Mouse (Mus musculus): ENCODE measurements at regions not wholly inside any gene's neighbourhood (a gene's known extent, or its start where the extent isn't known, plus 50 kb on each side); places are given as distances from the start of the nearest gene placed in this dataset.
A peak's percentile ranks its signal among the peaks of the same experiment; 100 is the strongest.
"Not testable (repeated sequence)": the region's sequence is repeated elsewhere in the genome, so short reads cannot be mapped to it uniquely, and the experiment has no call there.

DNA sequence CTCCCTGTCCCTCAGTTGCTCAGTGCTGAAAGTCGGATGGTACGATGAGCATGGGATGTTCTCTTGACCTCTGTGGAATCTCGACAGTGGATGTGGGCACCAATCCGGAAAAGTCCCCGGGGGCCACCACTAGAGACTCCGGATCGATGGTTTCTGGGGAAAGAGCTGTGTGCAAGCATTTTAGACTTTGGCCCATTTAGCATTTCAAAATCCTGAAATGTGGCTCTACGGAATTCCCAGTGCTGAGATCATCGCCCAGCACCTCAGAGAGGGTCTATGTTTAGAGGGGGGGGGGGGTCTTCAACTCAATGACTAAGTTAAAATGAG is 68.6 kb downstream of the Tomm20 start:
- ATAC-seq (replicated peaks in 1 of 2; ENCODE audit: insufficient read depth in 1 of 2, low FRiP score in 2 of 2, low TSS enrichment in 1 of 2, low read depth in 1 of 2, poor library complexity in 2 of 2, severe bottlenecking in 2 of 2) = no peak

DNA sequence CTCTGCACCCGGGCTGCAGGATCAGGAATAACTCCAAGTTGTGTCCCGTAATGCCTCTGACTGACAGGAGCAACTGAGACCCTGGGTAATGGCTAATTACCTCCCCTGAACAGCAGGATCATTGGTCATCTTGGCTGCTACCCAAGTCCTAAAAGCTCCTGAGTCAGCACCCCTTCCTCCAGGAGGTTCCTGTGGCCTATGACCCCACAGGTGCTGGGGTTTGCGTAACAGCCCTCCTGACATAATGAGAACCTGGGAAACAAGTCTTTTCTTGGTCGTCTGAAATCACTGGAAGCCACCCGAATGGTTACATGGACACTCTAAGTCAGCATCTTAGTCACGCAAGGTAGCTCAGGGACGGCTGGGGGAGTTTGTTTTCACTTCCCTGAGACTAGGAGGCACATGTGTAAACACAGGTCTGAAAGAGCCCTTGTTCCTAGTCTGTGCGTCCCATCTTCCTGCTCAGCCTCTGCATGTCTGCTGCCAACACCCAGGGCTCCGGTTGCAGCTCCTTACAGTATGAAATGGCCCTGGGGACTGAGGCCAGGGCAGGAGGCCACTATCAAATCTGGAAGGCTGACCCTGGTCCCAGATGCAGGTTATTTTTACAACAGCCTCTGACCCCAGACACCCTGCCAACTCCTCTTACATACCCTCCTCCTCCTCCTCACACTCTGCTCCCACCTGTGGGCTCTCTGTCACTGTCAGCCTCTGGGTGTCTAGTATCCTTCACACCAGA is 69.2 kb downstream of the Tomm20 start:
- ATAC-seq (replicated peaks in 1 of 2; ENCODE audit: insufficient read depth in 1 of 2, low FRiP score in 2 of 2, low TSS enrichment in 1 of 2, low read depth in 1 of 2, poor library complexity in 2 of 2, severe bottlenecking in 2 of 2) = no peak; a peak in 1 of 4 replicates

DNA sequence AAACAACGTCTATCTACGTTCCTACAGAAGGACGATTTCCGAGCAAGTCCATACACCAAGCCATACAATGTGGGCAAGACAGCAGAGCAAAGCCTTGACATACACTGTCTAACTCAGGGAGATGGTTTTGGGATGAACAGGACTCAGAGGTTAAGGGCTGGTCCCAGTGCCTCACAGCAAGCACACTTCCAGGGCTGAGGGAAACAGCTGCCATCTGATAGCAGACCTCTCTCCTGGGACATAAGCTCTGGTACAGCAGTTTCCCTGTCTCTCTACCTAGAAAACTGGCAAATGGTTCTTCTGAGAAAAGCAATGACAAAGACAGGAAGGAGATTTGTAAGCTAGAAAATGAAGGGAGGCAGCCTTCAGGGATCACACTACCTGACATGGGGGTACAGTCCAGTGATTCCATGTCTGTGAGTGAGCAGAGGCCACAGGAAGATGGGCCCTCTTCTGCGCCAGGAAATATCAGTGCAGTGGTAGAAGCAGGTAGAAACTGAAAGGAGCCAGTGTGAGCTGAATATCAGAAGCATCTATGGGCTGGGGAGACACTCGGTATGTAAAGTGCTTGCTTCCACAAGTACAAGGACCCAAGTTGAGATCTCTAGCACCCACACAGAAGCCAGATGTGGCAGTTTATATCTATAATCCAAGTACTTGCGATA is 70.0 kb downstream of the Tomm20 start:
- no peak for ATAC-seq (replicated peaks in 1 of 2; ENCODE audit: insufficient read depth in 1 of 2, low FRiP score in 2 of 2, low TSS enrichment in 1 of 2, low read depth in 1 of 2, poor library complexity in 2 of 2, severe bottlenecking in 2 of 2)

DNA sequence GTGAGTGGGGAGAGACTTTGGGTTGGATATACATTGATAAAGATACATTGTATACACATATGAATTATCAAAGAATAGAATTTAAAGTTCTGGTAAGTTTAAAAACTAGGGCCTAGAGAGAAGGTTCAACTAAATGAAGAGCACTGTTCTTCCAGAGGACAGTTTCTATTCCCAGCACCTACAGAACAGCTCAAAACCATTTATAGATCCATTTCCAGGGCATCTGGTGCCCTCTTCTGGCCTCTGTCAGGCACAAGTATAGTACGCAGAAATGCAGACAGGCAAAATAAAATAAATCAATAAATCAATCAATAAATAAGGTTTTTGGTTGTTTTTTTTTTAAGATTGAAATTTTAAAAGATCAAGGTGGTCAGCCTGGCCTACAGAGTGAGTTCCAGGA is 70.8 kb downstream of the Tomm20 start:
- ATAC-seq (replicated peaks in 1 of 2; ENCODE audit: insufficient read depth in 1 of 2, low FRiP score in 2 of 2, low TSS enrichment in 1 of 2, low read depth in 1 of 2, poor library complexity in 2 of 2, severe bottlenecking in 2 of 2) = no peak

DNA sequence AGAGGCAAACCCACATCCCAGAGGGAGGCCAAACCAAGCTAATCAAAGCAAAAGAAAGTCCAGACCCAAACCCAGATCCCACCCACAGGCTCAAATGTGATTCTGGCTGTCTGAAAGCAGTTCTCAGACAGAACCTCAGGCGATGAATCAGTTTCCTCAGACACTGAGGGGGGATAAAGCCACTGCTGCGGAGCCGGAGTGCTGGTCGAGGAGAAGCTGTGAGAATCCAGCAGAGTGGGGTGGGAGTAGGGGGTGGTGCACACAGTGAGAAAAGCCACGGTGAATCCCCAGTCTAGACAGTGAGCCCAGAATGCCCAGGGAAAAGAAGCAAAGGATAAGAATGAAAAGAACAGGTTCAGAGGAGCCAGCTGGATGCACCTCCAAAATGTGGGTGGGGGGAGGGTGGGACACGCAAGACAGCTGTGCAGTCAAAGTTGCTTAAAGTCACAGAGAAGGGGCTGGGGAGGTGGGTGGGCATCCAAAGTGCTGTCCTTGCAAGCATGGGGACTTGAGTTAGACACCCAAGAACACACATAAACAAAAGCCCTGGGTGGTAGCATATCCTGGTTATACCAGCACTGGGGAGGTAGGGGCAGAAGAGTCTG is 71.4 kb downstream of the Tomm20 start:
- ATAC-seq (replicated peaks in 1 of 2; ENCODE audit: insufficient read depth in 1 of 2, low FRiP score in 2 of 2, low TSS enrichment in 1 of 2, low read depth in 1 of 2, poor library complexity in 2 of 2, severe bottlenecking in 2 of 2) = no peak

DNA sequence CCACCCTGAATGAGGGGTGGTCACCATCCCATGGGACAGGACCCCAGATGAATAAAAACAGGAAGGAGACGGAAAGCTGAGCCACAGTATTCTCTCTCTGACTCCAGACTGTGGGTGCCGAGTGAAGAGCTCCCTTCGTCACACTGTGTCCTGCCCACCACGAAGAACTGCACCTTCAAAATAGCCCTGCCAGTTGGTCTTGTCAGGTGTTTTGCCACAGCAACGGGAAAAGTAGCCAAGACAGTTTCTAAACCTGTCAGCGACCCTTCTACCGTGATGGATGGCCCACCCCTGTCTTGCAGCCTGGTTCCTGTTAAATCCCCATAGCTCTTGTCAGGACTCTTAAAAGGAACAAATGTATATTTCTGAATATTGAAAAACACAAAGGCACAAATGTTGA is 72.3 kb downstream of the Tomm20 start:
- no peak for ATAC-seq (replicated peaks in 1 of 2; ENCODE audit: insufficient read depth in 1 of 2, low FRiP score in 2 of 2, low TSS enrichment in 1 of 2, low read depth in 1 of 2, poor library complexity in 2 of 2, severe bottlenecking in 2 of 2)

DNA sequence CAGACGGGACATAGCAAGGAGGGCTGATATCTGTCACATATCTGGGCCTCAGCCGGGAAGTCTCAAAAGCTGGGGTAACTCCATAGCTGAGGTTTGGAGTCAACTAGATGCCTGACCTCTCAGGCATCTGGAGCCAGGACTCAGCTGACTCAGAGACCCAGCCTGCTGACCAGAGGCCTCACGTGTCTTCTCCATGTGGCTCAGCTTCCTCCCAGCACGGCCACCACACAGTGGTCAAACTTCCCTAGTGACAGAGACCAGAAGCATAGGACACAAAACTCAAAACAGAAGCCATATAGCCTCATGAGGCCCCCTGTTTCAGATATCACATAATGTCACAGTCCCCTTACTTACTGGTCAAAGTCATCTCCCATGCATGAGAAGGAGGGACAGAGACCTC is 73.1 kb downstream of the Tomm20 start:
- no peak for ATAC-seq (replicated peaks in 1 of 2; ENCODE audit: insufficient read depth in 1 of 2, low FRiP score in 2 of 2, low TSS enrichment in 1 of 2, low read depth in 1 of 2, poor library complexity in 2 of 2, severe bottlenecking in 2 of 2)

DNA sequence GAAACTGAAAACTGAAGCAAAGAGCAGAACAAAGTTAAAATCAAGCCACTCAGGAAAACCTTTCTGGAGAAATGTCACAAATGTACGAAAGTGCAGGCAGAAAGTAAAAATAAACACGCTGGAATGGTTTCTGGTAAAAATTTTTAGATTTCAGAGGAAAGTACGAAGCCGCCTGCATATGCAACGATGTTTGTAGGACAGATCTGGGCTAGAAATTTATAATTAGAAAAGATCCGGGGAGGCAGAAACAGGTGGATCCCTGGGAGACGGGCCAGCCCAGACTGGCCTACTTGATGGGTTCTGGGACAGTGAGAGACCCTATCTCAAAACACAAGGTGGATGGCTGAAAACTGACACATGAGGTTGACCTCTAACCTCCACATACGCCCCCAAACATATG is 73.5 kb downstream of the Tomm20 start:
- ATAC-seq (replicated peaks in 1 of 2; ENCODE audit: insufficient read depth in 1 of 2, low FRiP score in 2 of 2, low TSS enrichment in 1 of 2, low read depth in 1 of 2, poor library complexity in 2 of 2, severe bottlenecking in 2 of 2) = no peak

DNA sequence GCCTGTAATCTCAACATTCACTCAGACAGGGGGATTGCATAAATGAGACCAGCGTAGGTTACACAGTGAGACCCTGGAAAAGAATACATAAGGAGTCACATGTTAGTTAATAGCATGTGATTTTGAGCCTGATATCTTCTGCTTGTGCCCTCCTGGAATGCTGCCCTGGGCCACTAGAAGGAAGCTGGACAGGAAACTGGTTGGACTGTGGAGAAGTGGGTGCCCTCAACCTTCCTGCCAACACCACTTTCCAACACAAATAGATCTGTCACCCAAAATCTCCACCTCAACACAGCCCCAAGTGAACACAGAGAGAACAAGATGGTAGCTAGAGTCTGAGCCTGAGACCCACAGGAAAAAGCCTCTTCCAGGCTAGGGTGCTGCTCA is 76.2 kb downstream of the Tomm20 start:
- ATAC-seq (replicated peaks in 1 of 2; ENCODE audit: insufficient read depth in 1 of 2, low FRiP score in 2 of 2, low TSS enrichment in 1 of 2, low read depth in 1 of 2, poor library complexity in 2 of 2, severe bottlenecking in 2 of 2) = no peak

DNA sequence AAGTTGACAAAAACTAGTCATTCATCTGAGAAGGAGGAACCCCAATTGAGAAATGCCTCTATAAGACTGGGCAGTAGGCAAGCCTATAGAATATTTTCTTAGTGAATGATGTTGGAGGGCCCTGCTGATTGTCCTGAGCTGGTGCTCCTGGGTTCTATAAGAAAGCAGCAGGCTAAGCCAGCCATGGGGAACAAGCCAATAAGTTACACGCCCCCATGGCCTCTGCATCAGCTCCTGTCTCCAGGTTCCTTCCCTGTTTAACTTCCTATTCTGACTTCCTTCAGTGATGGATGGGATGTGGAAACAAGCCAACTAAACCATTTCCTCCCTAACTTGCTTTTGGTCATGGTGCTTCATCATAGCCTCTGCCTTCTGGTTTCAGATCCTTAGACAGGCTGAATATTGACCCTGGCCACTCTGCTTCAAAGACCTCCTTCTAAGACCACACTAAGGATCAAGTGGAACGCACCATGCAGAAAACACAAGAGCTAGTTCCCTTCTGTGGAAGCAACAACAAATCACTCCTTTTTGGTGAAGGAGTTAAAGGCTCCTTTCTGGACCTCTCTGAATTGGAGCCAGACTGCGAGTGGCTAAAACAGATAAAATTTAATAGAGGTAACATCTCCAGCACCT is 76.7 kb downstream of the Tomm20 start:
- peak in 1 of 2 experiments; percentile 44; a peak in 3 of 4 replicates for ATAC-seq (replicated peaks in 1 of 2; ENCODE audit: insufficient read depth in 1 of 2, low FRiP score in 2 of 2, low TSS enrichment in 1 of 2, low read depth in 1 of 2, poor library complexity in 2 of 2, severe bottlenecking in 2 of 2)

DNA sequence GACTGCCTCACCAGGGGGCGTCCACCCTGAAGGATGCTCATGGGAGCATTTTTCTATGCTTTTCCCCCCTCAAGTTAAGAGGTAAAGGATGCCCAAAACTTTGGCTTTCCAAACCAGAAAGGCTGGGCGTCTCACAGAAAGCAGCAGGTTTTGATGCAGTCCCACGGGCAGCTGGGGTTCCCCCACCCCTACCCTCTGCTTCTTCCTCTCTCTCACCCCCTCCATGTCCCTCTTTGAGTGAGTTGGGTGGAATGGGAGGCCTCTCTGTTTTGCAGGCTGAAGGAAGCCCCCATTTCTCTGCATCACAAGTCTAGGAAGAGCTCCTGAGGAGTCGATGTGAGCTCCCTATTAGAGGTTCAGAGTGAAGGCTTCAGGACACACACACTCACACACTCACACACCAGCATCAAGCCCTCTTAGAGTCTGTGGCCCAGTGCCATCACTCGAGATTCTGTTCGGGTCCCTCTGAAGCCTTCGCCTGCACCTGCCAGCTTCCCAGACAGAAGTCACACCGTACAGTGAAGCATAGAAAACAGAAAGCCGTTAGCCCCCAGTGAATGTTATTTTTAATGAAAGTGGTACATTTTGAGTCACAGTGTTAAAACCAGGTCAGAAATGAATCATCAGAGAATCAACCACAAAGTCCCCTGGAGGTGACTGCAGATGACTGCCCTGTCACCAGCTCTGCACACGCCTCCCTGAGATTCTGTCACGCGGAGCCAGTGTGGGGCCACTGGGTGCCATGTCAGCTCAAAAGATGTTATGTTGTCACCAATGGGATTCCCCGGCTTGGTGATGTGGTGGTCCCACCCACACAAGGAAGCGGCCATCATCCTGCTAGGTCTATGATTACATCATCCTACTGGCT is 78.3 kb downstream of the Tomm20 start:
- peak; percentile 57 to 68 for ATAC-seq (replicated peaks in 1 of 2; ENCODE audit: insufficient read depth in 1 of 2, low FRiP score in 2 of 2, low TSS enrichment in 1 of 2, low read depth in 1 of 2, poor library complexity in 2 of 2, severe bottlenecking in 2 of 2)

DNA sequence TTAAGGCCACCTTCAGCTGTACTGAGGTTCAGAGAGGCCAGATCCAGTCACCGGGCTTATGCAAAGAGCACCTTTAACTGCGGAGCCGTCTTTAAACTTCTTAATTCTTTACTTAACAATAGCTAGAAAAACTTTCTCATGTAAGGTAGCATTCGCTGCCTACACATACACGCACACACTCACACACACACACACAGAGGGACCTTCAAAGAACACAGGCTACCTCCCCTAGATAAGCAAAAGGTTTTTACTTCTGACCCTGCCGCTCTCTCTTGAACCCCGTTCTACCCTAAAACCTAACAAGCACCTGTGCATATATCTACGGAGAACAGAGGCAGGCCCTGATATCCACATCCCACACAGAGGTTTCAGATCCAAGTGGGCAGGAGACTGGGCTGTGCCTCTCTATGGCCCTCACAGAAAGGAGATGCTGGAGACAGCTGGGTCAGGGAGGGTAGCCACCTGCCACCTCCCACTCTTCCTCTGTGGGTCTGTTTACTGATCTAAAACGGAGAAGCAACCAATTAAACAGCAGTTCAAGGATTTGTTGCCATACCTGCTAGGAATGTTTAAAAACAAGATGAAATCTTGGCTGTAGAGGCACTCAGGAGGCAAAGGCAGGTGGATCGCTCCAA is 81.2 kb downstream of the Tomm20 start:
- no peak for ATAC-seq (replicated peaks in 1 of 2; ENCODE audit: insufficient read depth in 1 of 2, low FRiP score in 2 of 2, low TSS enrichment in 1 of 2, low read depth in 1 of 2, poor library complexity in 2 of 2, severe bottlenecking in 2 of 2)

DNA sequence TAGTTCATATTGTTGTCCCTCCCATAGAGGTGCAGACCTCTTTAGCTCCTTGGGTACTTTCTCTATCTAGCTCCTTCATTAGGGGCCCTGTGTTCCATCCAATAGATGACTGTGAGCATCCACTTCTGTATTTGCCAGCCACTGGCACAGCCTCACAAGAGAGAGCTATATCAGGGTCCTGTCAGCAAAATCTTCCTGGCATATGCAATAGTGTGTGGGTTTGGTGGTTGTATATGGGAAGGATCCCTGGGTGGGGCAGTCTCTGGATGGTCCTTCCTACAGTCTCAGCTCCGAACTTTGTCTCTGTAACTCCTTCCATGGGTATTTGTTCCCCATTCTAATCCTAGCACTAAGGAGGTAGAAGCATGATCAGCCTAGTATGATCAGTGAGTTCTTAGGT is 82.0 kb downstream of the Tomm20 start:
- ATAC-seq (replicated peaks in 1 of 2; ENCODE audit: insufficient read depth in 1 of 2, low FRiP score in 2 of 2, low TSS enrichment in 1 of 2, low read depth in 1 of 2, poor library complexity in 2 of 2, severe bottlenecking in 2 of 2) = not testable (repeated sequence)

DNA sequence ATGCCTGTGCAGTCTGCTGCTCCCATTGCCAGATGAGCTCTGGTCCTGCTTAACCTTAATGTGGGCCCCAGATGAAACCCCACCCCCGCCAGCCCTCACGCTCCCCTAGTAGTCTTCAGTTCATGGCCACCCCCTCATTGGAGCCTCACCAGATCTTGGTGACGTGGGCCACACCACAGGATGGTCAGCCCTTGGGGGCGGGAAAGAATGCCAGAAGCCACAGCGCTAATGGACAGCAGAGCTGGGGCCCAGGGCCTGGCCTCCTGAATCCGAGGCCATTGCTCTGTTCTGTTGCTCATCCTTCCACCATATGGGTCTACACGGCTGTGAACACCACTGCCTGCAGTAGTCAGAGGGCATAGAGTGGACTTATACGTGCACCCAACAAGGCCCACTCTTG is 83.9 kb downstream of the Tomm20 start:
- ATAC-seq (replicated peaks in 1 of 2; ENCODE audit: insufficient read depth in 1 of 2, low FRiP score in 2 of 2, low TSS enrichment in 1 of 2, low read depth in 1 of 2, poor library complexity in 2 of 2, severe bottlenecking in 2 of 2) = no peak

DNA sequence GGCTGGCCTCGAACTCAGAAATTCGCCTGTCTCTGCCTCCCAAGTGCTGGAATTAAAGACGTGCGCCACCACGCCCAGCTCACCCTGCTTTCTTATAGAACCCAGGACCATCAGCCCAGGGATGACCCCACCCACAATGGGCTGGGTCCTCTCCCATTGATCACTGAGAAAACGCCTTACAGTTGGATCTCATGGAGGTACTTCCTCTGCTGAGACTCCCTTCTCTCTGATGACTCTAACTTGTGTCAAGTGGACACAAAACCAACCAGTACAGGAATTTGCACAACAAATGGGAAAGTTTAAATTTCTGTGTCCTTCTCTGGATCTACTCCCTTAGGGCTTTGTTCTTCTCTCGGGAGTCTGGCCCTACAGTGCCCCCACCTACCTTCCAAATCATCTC is 85.0 kb downstream of the Tomm20 start:
- no peak for ATAC-seq (replicated peaks in 1 of 2; ENCODE audit: insufficient read depth in 1 of 2, low FRiP score in 2 of 2, low TSS enrichment in 1 of 2, low read depth in 1 of 2, poor library complexity in 2 of 2, severe bottlenecking in 2 of 2)

DNA sequence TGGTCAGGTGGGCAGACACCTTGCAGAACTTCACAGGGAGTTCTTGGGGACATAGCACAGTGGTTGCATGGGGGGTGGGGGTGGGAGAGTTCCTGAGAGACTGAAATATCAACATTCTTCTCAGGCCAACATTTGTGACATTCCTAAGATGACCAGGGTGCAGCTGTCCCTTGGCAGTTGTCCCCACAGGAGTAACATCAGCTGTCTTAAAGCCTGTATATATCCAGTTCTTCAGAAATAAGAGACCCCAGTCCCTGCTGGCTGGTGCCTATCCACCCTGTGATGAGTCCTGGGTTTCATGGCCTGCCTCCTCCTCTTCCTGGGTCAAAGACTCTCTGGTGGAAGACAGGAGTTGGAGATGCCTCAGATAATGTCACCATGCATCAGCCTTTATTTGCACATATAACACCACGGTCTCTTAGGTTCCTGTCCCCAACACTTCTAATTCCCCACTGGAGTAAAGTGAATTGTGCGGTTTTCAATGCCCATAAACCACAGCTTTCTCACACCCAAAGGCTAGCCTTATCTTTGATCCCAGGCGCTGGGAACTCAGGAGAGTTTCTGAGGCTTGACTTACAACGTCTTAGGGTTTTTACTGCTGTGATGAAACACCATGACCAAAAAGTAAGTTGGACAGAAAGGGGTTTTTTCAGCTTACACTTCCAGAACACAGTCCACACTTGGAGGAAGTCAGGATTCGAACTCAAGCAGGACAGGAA is 85.8 kb downstream of the Tomm20 start:
- no peak for ATAC-seq (replicated peaks in 1 of 2; ENCODE audit: insufficient read depth in 1 of 2, low FRiP score in 2 of 2, low TSS enrichment in 1 of 2, low read depth in 1 of 2, poor library complexity in 2 of 2, severe bottlenecking in 2 of 2)

Measured in hematopoietic stem cell, adult 5-6 weeks (primary cell).